12 mouse cellular contexts compared by ENCODE assay signal in the genomic region with DNA sequence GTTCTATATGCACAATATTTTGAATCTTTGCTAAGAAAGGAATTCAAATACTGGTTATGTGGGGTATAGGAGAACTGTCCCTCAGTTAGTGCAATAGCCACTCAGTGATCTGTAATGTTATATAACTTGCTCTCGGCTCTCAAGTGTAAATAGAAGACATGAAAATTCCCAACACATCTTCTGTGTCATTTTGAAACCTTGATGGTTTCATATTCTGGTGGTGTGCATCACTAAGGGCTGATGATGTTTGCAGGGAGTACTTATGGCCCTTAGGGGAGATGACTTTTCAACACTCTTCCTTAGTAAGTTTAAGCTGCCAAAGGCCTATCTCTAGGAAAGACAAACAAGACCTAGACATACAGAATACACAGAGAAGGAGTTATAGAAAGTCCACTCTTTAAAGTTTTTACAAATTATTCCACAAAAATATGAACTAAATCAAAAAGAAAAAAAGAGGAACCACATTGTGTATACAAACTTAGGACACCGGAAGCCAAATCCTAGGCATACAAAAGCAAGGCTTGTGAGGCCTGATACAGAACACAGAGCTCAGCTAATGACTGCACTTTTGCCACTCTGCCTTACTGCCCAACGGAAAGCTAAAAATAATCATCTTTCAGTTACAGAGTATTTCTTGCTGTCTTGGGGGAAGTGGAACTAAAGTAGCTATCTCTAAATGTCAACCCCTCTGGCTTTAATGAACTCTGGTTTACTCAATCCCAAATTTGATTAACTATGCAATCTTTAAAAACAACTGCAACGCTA. TPM values are rescaled to one million over a fixed set of nuclear protein-coding genes. Genes with fewer than 3 reads are reported as not detected.
DNase-seq lines count a peak whose midpoint lies in the region; ATAC-seq and TF ChIP-seq lines count a peak whose summit lies in the region.
"Had no signal": no experiment of that assay in that cellular context is flagged by ENCODE, and none has a peak within 500 bp of the region (broad histone marks: within the 10 kb centered on the region; RNA-seq: fewer than 3 reads in every experiment).

No protein-coding gene starts in this region.

- DNase-seq in kidney, postnatal 10 days = no peak
- DNase-seq in CD4-positive, CD25-positive, alpha-beta regulatory T cell, adult 2 months (ENCODE audit: low read depth, low spot score) = peak; percentile 13
- DNase-seq in liver, postnatal 0 days = no peak
- DNase-seq in thymus, adult 2 months = no peak
- no peak for DNase-seq in testis, postnatal 10 days (ENCODE audit: low spot score)
- DNase-seq: kidney, postnatal 25 days; lung, adult 2 months; spleen, adult 18-20 months; thymus, postnatal 36 days had no signal

- no peaks in the 10 kb centered on the region for H3K27me3 ChIP-seq in kidney, embryonic 15.5 days
- no peaks in the 10 kb centered on the region for H3K27me3 ChIP-seq in liver, postnatal 0 days (ENCODE audit: insufficient read depth, low read length)
- no peaks in the 10 kb centered on the region for H3K27me3 ChIP-seq in thymus, adult 2 months (ENCODE audit: control insufficient read depth, insufficient read depth, low read length)
- H3K27me3 ChIP-seq: hindbrain, embryonic 15.5 days had no signal

- no peak for TF ChIP-seq POLR2A in bone marrow macrophage, adult 2 months (IDR thresholded peaks at IDR 0.05; ENCODE audit: borderline replicate concordance, low read depth, low read length)
- no peak for TF ChIP-seq POLR2A in thymus, adult 2 months (IDR thresholded peaks at IDR 0.05; ENCODE audit: control insufficient read depth, extremely low read depth, insufficient read depth, low read length, poor library complexity)

- H3K36me3 ChIP-seq in kidney, embryonic 15.5 days = no peaks in the 10 kb centered on the region
- 0 out of 2 replicates have a peak, but pooled peaks cover 2% of the 10 kb centered on the region for H3K36me3 ChIP-seq in liver, postnatal 0 days (replicated peaks; ENCODE audit: insufficient read depth, low read length)
- no peaks in the 10 kb centered on the region for H3K36me3 ChIP-seq in thymus, adult 2 months (ENCODE audit: control insufficient read depth, insufficient read depth, low read length)
- H3K36me3 ChIP-seq: hindbrain, embryonic 15.5 days had no signal

- peaks cover 19% of the 10 kb centered on the region; the same call in 1 of the 2 replicates for H3K4me1 ChIP-seq in kidney, embryonic 15.5 days
- H3K4me1 ChIP-seq in bone marrow macrophage, adult 2 months (ENCODE audit: control insufficient read depth, insufficient read depth, low read length) = peaks cover 49% of the 10 kb centered on the region
- H3K4me1 ChIP-seq in liver, postnatal 0 days (ENCODE audit: insufficient read depth) = peaks cover 21% of the 10 kb centered on the region
- H3K4me1 ChIP-seq in thymus, adult 2 months (replicated peaks; ENCODE audit: control insufficient read depth, insufficient read depth, low read length) = no peaks in the 10 kb centered on the region
- H3K4me1 ChIP-seq: hindbrain, embryonic 15.5 days had no signal

- H3K9me3 ChIP-seq in kidney, embryonic 15.5 days (replicated peaks) = no peaks in the 10 kb centered on the region
- H3K9me3 ChIP-seq in liver, postnatal 0 days (ENCODE audit: low read length) = no peaks in the 10 kb centered on the region
- H3K9me3 ChIP-seq: hindbrain, embryonic 15.5 days had no signal

- H3K4me3 ChIP-seq in kidney, embryonic 15.5 days (replicated peaks) = no peak overlapping the region
- H3K4me3 ChIP-seq in bone marrow macrophage, adult 2 months (ENCODE audit: insufficient read depth, low read length) = peak overlapping the region; percentile 40; the same call in 1 of the 2 replicates
- no peak overlapping the region for H3K4me3 ChIP-seq in liver, postnatal 0 days (ENCODE audit: low read depth, low read length)
- H3K4me3 ChIP-seq in thymus, adult 2 months (ENCODE audit: control insufficient read depth, insufficient read depth, low read length) = no peak overlapping the region
- H3K4me3 ChIP-seq: hindbrain, embryonic 15.5 days had no signal

- no peak overlapping the region for H3K9ac ChIP-seq in kidney, embryonic 15.5 days
- H3K9ac ChIP-seq in liver, postnatal 0 days (replicated peaks) = no peak overlapping the region
- H3K9ac ChIP-seq: hindbrain, embryonic 15.5 days had no signal

- ATAC-seq in kidney, embryonic 15.5 days (replicated peaks; ENCODE audit: low FRiP score) = no peak
- ATAC-seq in liver, postnatal 0 days = no peak

- no peak for TF ChIP-seq CTCF in bone marrow macrophage, adult 2 months (IDR thresholded peaks at IDR 0.05; ENCODE audit: low read depth, low read length)
- no peak for TF ChIP-seq CTCF in liver, postnatal 0 days (IDR thresholded peaks at IDR 0.05; ENCODE audit: low read depth)
- TF ChIP-seq CTCF in thymus, adult 2 months (IDR thresholded peaks at IDR 0.05; ENCODE audit: borderline replicate concordance, control insufficient read depth, extremely low read depth, insufficient read depth, low read length, poor library complexity) = no peak

- 80% methylated on average over 4 of the region's 4 CpGs for WGBS in kidney, embryonic 15.5 days
- WGBS in liver, postnatal 0 days (ENCODE audit: insufficient replicate concordance) = 28% methylated on average over 4 of the region's 4 CpGs
- WGBS in thymus, adult 2 months = 54% methylated on average over 4 of the region's 4 CpGs

- H3K4me2 ChIP-seq in kidney, embryonic 15.5 days = no peak overlapping the region
- H3K4me2 ChIP-seq in liver, postnatal 0 days (ENCODE audit: low read depth, low read length) = peak overlapping the region; percentile 10; the same call in 1 of the 2 replicates
- H3K4me2 ChIP-seq: hindbrain, embryonic 15.5 days had no signal

- H3K27ac ChIP-seq in kidney, embryonic 15.5 days = peak overlapping the region; percentile 48; the same call in 1 of the 2 replicates
- peak overlapping the region; percentile 100 for H3K27ac ChIP-seq in bone marrow macrophage, adult 2 months (ENCODE audit: insufficient read depth, low read depth, low read length)
- H3K27ac ChIP-seq in liver, postnatal 0 days (ENCODE audit: low read depth) = peak overlapping the region; percentile 11; the same call in 1 of the 2 replicates
- no peak overlapping the region for H3K27ac ChIP-seq in thymus, adult 2 months (ENCODE audit: control insufficient read depth, insufficient read depth, low read length)
- H3K27ac ChIP-seq: hindbrain, embryonic 15.5 days had no signal

- TF ChIP-seq EP300 in liver, postnatal 0 days (IDR thresholded peaks at IDR 0.05; ENCODE audit: low read depth) = no peak

RNA-seq across cellular contexts. Expression of a gene that starts 55.0 kb away (rescaled TPM):
- 58.1 and 62.5 TPM in 2 replicates for polyA plus RNA-seq in kidney, embryonic 15.5 days (2015; fragmentation: Nextera tagmentation; extraction: Ambion mirVana)
- polyA plus RNA-seq in bone marrow macrophage, adult 2 months (2012; ENCODE audit: insufficient read depth, insufficient read length, missing spikeins) = 61.8 and 75.3 TPM in 2 replicates
- polyA plus RNA-seq in liver, postnatal 0 days (2015; fragmentation: Nextera tagmentation; extraction: Ambion mirVana) = 19.5 and 20.9 TPM in 2 replicates
- 60.9 and 64.3 TPM in 2 replicates for polyA plus RNA-seq in thymus, adult 2 months (2012; rRNA removed)
